Mouse (Mus musculus): ENCODE data around the gene Carhsp1. TPM values are rescaled to one million over a fixed set of nuclear protein-coding genes. Genes with fewer than 3 reads are reported as not detected.

Carhsp1 gene
- total RNA-seq, 4 experiments from 2014 or later: 22.4 to 29.6 (median 24.0) TPM

GRCm38 (mm10) chr16:8639466-8640191 lies 32.3 kb downstream of the Carhsp1 start:
- no peak for DNase-seq (ENCODE audit: low spot score in 2 of 2)

- no peak for DNase-seq (ENCODE audit: low spot score in 2 of 2)
Measured at GRCm38 (mm10) chr16:8638131-8638530, 33.8 kb downstream of the Carhsp1 start.

- DNase-seq (ENCODE audit: low spot score in 2 of 2): peak; percentile 80 to 86
Measured at GRCm38 (mm10) chr16:8637217-8638051, 34.5 kb downstream of the Carhsp1 start, which contains the start of the genes Pmm2 and Tmem186. Gene Pmm2 (plus strand): TSS chr16:8637674. Gene Tmem186 (minus strand): TSS chr16:8637712.

- DNase-seq (ENCODE audit: low spot score in 2 of 2): no peak
Measured at GRCm38 (mm10) chr16:8636867-8637216, 35.1 kb downstream of the Carhsp1 start.

GRCm38 (mm10) chr16:8631428-8631827 lies 40.5 kb downstream of the Carhsp1 start:
- DNase-seq (ENCODE audit: low spot score in 2 of 2): no peak

GRCm38 (mm10) chr16:8630419-8630818 lies 41.5 kb downstream of the Carhsp1 start:
- DNase-seq (ENCODE audit: low spot score in 2 of 2): no peak

GRCm38 (mm10) chr16:8620315-8621115 lies 51.4 kb downstream of the Carhsp1 start:
- DNase-seq (ENCODE audit: low spot score in 2 of 2): no peak

GRCm38 (mm10) chr16:8619659-8620314 lies 52.2 kb downstream of the Carhsp1 start:
- no peak for DNase-seq (ENCODE audit: low spot score in 2 of 2)

GRCm38 (mm10) chr16:8613447-8613846 lies 58.5 kb downstream of the Carhsp1 start:
- no peak for DNase-seq (ENCODE audit: low spot score in 2 of 2)

GRCm38 (mm10) chr16:8613039-8613438 lies 58.9 kb downstream of the Carhsp1 start:
- no peak for DNase-seq (ENCODE audit: low spot score in 2 of 2)

GRCm38 (mm10) chr16:8612214-8613005 lies 59.5 kb downstream of the Carhsp1 start:
- no peak for DNase-seq (ENCODE audit: low spot score in 2 of 2)

- DNase-seq (ENCODE audit: low spot score in 2 of 2): no peak
Measured at GRCm38 (mm10) chr16:8610397-8610796, 61.6 kb downstream of the Carhsp1 start.

Small RNAs within 50 kb of the gene (microRNA-seq; reads per million reads assigned to microRNA genes)
- 0 reads per million in 2 experiments for gene Gm22137

Other genes with a start within 250 kb of the Carhsp1 start
- 1 to 10 TPM; 3.9 to 5.6 (median 4.4) TPM for gene Tmem114, start 247.0 kb downstream of the Carhsp1 start, total RNA-seq (2022)
- 10 to 100 TPM; 26.1 to 30.1 (median 26.4) TPM for gene Mettl22, start 201.4 kb downstream of the Carhsp1 start, total RNA-seq (2022)
- gene Abat, start 158.7 kb downstream of the Carhsp1 start, total RNA-seq (2022): 100 to 1,000 TPM; 127 to 163 (median 143) TPM
- 10 to 100 TPM; 31.2 to 42.1 (median 40.8) TPM for gene Pmm2, start 34.5 kb downstream of the Carhsp1 start, total RNA-seq (2022)
- gene Tmem186, start 34.4 kb downstream of the Carhsp1 start, total RNA-seq (2022): 10 to 100 TPM; 12.9 to 13.7 (median 13.4) TPM
- not detected for gene Gm5767, start 8.6 kb upstream of the Carhsp1 start, total RNA-seq (2022)
- 100 to 1,000 TPM; 150 to 185 (median 163) TPM for gene Usp7, start 120.2 kb upstream of the Carhsp1 start, total RNA-seq (2022)
- gene 1810013L24Rik, start 157.9 kb upstream of the Carhsp1 start, total RNA-seq (2022): 100 to 1,000 TPM; 103 to 112 (median 106) TPM